Mouse (Mus musculus): Measurements from ENCODE around the gene Cdca7l. TPM values are rescaled to one million over a fixed set of nuclear protein-coding genes. Genes with fewer than 3 reads are reported as not detected.

Cdca7l gene
- total and polyA plus RNA-seq, 2 experiments from 2014 or later = 4.2 to 4.7 TPM

- H3K9me3 ChIP-seq (ENCODE audit: low read length) = no peaks in the 10 kb centered on the region
- DNase-seq (no peak), ATAC-seq (0 out of 2 replicates have a peak, but pooled peaks have one; percentile 10)
- no peaks in the 10 kb centered on the region for H3K36me3 ChIP-seq (ENCODE audit: insufficient read depth)
- 0 out of 2 replicates have a peak, but pooled peaks cover 3% of the 10 kb centered on the region for H3K4me1 ChIP-seq (ENCODE audit: insufficient read depth)
- TF ChIP-seq CTCF (IDR thresholded peaks at IDR 0.05; ENCODE audit: low read depth) = no peak
- peak overlapping the region; percentile 35 for H3K4me2 ChIP-seq (ENCODE audit: low read depth)
- no peak overlapping the region for H3K27ac ChIP-seq (ENCODE audit: low read depth, low read length)
- H3K4me3 ChIP-seq (ENCODE audit: low read depth, low read length) = 0 out of 2 replicates have a peak overlapping the region, but pooled peaks have one; percentile 3
- no peaks in the 10 kb centered on the region for H3K27me3 ChIP-seq (ENCODE audit: insufficient read depth, low read length)
- 13% methylated on average over 24 of the region's 24 CpGs for WGBS
- H3K9ac ChIP-seq = no peak overlapping the region
Observed at GRCm38 (mm10) chr12:117788513-117789011, 15.5 kb upstream of the Cdca7l start.

- Histone ChIP-seq H3K4me2 (ENCODE audit: low read depth) (no peak overlapping the region), H3K9me3 (ENCODE audit: low read length) (no peaks in the 10 kb centered on the region), H3K27me3 (ENCODE audit: insufficient read depth, low read length) (no peaks in the 10 kb centered on the region), H3K27ac (ENCODE audit: low read depth, low read length) (no peak overlapping the region), H3K36me3 (ENCODE audit: insufficient read depth) (no peaks in the 10 kb centered on the region), H3K9ac (no peak overlapping the region), H3K4me3 (ENCODE audit: low read depth, low read length) (no peak overlapping the region), H3K4me1 (ENCODE audit: insufficient read depth) (0 out of 2 replicates have a peak, but pooled peaks cover 3% of the 10 kb centered on the region)
- WGBS = 32% methylated on average over 7 of the region's 7 CpGs
- ATAC-seq (no peak), DNase-seq (no peak)
- no peak for TF ChIP-seq CTCF (IDR thresholded peaks at IDR 0.05; ENCODE audit: low read depth)
Observed at GRCm38 (mm10) chr12:117789017-117789416, 15.1 kb upstream of the Cdca7l start.

- no peak overlapping the region for H3K4me3 ChIP-seq (ENCODE audit: low read depth, low read length)
- ATAC-seq (peak; percentile 40), DNase-seq (no peak)
- H3K4me1 ChIP-seq (ENCODE audit: insufficient read depth) = no peaks in the 10 kb centered on the region
- H3K4me2 ChIP-seq (ENCODE audit: low read depth) = no peak overlapping the region
- no peak overlapping the region for H3K9ac ChIP-seq
- H3K27ac ChIP-seq (ENCODE audit: low read depth, low read length) = no peak overlapping the region
- no peak for TF ChIP-seq CTCF (IDR thresholded peaks at IDR 0.05; ENCODE audit: low read depth)
- no peaks in the 10 kb centered on the region for H3K36me3 ChIP-seq (ENCODE audit: insufficient read depth)
- H3K27me3 ChIP-seq (ENCODE audit: insufficient read depth, low read length) = no peaks in the 10 kb centered on the region
- H3K9me3 ChIP-seq (ENCODE audit: low read length) = no peaks in the 10 kb centered on the region
- whole genome bisulfite sequencing = 40% methylated on average over 4 of the region's 4 CpGs
Observed at GRCm38 (mm10) chr12:117795303-117795702, 8.8 kb upstream of the Cdca7l start.

- TF ChIP-seq CTCF (IDR thresholded peaks at IDR 0.05; ENCODE audit: low read depth) = no peak
- Histone ChIP-seq H3K27me3 (ENCODE audit: insufficient read depth, low read length) (peaks cover 18% of the 10 kb centered on the region), H3K36me3 (ENCODE audit: insufficient read depth) (no peaks in the 10 kb centered on the region), H3K9ac (0 out of 2 replicates have a peak overlapping the region, but pooled peaks have one; percentile 41), H3K27ac (ENCODE audit: low read depth, low read length) (no peak overlapping the region), H3K4me1 (ENCODE audit: insufficient read depth) (peaks cover 7% of the 10 kb centered on the region; the same call in 1 of the 2 replicates), H3K4me2 (ENCODE audit: low read depth) (peak overlapping the region; percentile 46), H3K4me3 (ENCODE audit: low read depth, low read length) (peak overlapping the region; percentile 28), H3K9me3 (ENCODE audit: low read length) (no peaks in the 10 kb centered on the region)
- 43% methylated on average over 4 of the region's 4 CpGs for WGBS
- DNase-seq = no peak
- ATAC-seq = 0 out of 2 replicates have a peak, but pooled peaks have one; percentile 0
Observed at GRCm38 (mm10) chr12:117805576-117805975, 1.5 kb downstream of the Cdca7l start.

- Histone ChIP-seq H3K27ac (ENCODE audit: low read depth, low read length) (peak overlapping the region; percentile 23; the same call in 1 of the 2 replicates), H3K4me1 (ENCODE audit: insufficient read depth) (peaks cover 7% of the 10 kb centered on the region; the same call in 1 of the 2 replicates), H3K4me3 (ENCODE audit: low read depth, low read length) (peak overlapping the region; percentile 28), H3K27me3 (ENCODE audit: insufficient read depth, low read length) (peaks cover 18% of the 10 kb centered on the region), H3K9me3 (ENCODE audit: low read length) (no peaks in the 10 kb centered on the region), H3K9ac (peak overlapping the region; percentile 41; the same call in 1 of the 2 replicates), H3K36me3 (ENCODE audit: insufficient read depth) (no peaks in the 10 kb centered on the region), H3K4me2 (ENCODE audit: low read depth) (peak overlapping the region; percentile 46)
- 7% methylated on average over 12 of the region's 12 CpGs for WGBS
- ATAC-seq (peak; percentile 63), DNase-seq (peak; percentile 64)
- TF ChIP-seq CTCF (IDR thresholded peaks at IDR 0.05; ENCODE audit: low read depth) = no peak
Observed at GRCm38 (mm10) chr12:117806007-117806451, 1.9 kb downstream of the Cdca7l start.

GRCm38 (mm10) chr12:117806470-117806869, 2.4 kb downstream of the Cdca7l start:
- Histone ChIP-seq H3K4me3 (ENCODE audit: low read depth, low read length) (peak overlapping the region; percentile 28), H3K36me3 (ENCODE audit: insufficient read depth) (no peaks in the 10 kb centered on the region), H3K4me2 (ENCODE audit: low read depth) (peak overlapping the region; percentile 46), H3K9me3 (ENCODE audit: low read length) (no peaks in the 10 kb centered on the region), H3K27ac (ENCODE audit: low read depth, low read length) (peak overlapping the region; percentile 23; the same call in 1 of the 2 replicates), H3K9ac (peak overlapping the region; percentile 41; the same call in 1 of the 2 replicates), H3K27me3 (ENCODE audit: insufficient read depth, low read length) (peaks cover 18% of the 10 kb centered on the region), H3K4me1 (ENCODE audit: insufficient read depth) (peaks cover 7% of the 10 kb centered on the region; the same call in 1 of the 2 replicates)
- no peak for ATAC-seq
- TF ChIP-seq CTCF (IDR thresholded peaks at IDR 0.05; ENCODE audit: low read depth) = no peak
- WGBS = 11% methylated on average over 4 of the region's 4 CpGs
- DNase-seq = no peak

- 24% methylated on average over 11 of the region's 12 CpGs for whole genome bisulfite sequencing
- Histone ChIP-seq H3K36me3 (ENCODE audit: insufficient read depth) (no peaks in the 10 kb centered on the region), H3K4me2 (ENCODE audit: low read depth) (peak overlapping the region; percentile 39), H3K9me3 (ENCODE audit: low read length) (no peaks in the 10 kb centered on the region), H3K4me3 (ENCODE audit: low read depth, low read length) (peak overlapping the region; percentile 11; the same call in 1 of the 2 replicates), H3K9ac (no peak overlapping the region), H3K27me3 (ENCODE audit: insufficient read depth, low read length) (peaks cover 18% of the 10 kb centered on the region), H3K27ac (ENCODE audit: low read depth, low read length) (no peak overlapping the region), H3K4me1 (ENCODE audit: insufficient read depth) (peaks cover 7% of the 10 kb centered on the region; the same call in 1 of the 2 replicates)
- TF ChIP-seq CTCF (IDR thresholded peaks at IDR 0.05; ENCODE audit: low read depth) = no peak
- ATAC-seq = peak; percentile 32; the same call in 1 of the 2 replicates
- peak; percentile 33 for DNase-seq
Observed at GRCm38 (mm10) chr12:117807637-117808036, 3.5 kb downstream of the Cdca7l start.

Measured in forebrain, postnatal 0 days (tissue).